Mouse (Mus musculus) cerebellum, adult 2 months (tissue): ENCODE results near the gene Zfp280b. TPM values are rescaled to one million over a fixed set of nuclear protein-coding genes. Genes with fewer than 3 reads are reported as not detected.

Experiments used
- DNase-seq, 2 experiments: peaks; one replicate each; pipeline ENCODE4 v3.0.0; 2021
- H3K27ac ChIP-seq: fragments of 200-500 bp; 2 replicates; pipeline ENCODE4 v1.5.1; 2012; ENCODE audit warnings: low read length, control low read depth, inconsistent platforms; ENCODE audit not compliant: insufficient read depth
- H3K27me3 ChIP-seq: fragments of 200-500 bp; 2 replicates; pipeline ENCODE4 v1.6.1; 2012; ENCODE audit warnings: inconsistent platforms, mild to moderate bottlenecking, low read length, moderate library complexity; ENCODE audit not compliant: control insufficient read depth, insufficient read depth
- H3K4me1 ChIP-seq: fragments of 200-500 bp; 2 replicates; pipeline ENCODE4 v1.6.1; 2011; ENCODE audit warnings: low read length; ENCODE audit not compliant: control insufficient read depth, insufficient read depth
- H3K4me3 ChIP-seq: fragments of 200-500 bp; replicated peaks from 2 replicates; pipeline ENCODE3; 2011; ENCODE audit warnings: mild to moderate bottlenecking, low read depth, low read length, control low read depth; ENCODE audit not compliant: insufficient read depth
- CTCF ChIP-seq: fragments of 200-500 bp; IDR thresholded peaks from 2 replicates; pipeline ENCODE4 v1.5.1; 2011; ENCODE audit warnings: low read depth, mild to moderate bottlenecking, control low read depth, low read length, moderate library complexity, borderline replicate concordance; ENCODE audit not compliant: insufficient read depth
- POLR2A ChIP-seq: fragments of 200-500 bp; IDR thresholded peaks from 2 replicates; pipeline ENCODE4 v1.6.1; 2011; ENCODE audit warnings: low read length, control low read depth, borderline replicate concordance; ENCODE audit not compliant: insufficient read depth
- WGBS: fragments of 180-500 bp; shearing (Covaris S2); methylation state at CpG from one replicate; pipeline ENCODE4 v1.1.7; 2018; 5-methylcytosine and 5-hydroxymethylcytosine counted together
- polyA plus RNA-seq: library from polyadenylated mRNA; depleted of rRNA; stranded (reverse); fragments of >200 nt; gene quantifications from 2 replicates; pipeline ENCODE4 v1.2.3, GENCODE M21; 2012

Gene Zfp280b
- polyA plus RNA-seq, 1 experiment: 18.1 TPM

DNA sequence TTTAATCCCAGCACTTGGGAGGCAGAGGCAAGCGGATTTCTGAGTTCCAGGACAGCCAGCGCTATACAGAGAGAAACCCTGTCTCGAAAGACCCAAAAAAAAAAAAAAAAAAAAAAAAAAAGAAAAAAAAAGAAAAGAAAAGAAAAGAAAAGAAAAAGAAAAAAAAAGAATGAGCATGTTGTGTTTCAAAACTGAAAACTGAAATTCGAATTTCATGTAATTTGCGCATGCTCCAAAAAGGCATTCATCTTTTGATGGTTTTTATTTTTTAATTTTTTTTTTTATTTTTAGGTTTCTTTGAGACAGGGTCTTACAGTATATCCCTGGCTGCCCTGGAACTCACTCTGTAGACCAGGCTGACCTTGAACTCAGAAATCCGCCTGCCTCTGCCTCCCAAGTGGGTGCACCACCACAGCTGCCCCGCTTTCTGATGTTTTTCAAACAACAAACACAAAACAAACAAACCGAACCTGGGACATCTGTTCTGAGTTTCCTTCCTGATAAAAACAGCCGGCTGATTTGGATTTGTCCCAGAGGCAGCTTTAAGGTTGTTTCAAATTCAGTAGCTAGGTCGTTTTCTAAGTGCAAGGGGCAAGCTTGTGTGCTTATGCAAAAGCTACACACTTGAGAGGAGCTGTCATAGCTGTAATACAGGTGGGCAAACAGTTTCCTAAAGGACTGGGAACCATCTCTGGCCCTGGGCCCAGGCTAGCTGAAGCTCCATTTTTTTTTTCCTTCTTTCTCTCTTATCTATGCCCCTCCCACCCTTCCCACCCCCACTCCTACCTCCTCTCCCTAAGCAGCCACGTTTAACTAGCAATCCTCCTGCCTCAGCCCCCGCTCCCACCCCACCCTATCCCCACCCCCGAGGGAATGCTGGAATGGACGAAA lies 694 bp upstream of the Zfp280b start:
- no peak for TF ChIP-seq CTCF
- TF ChIP-seq POLR2A: no peak
- DNase-seq: no peak
- WGBS: 47% methylated on average over 14 of the region's 14 CpGs
- Histone ChIP-seq H3K27me3 (no peaks in the 10 kb centered on the region), H3K27ac (peak overlapping the region; percentile 74; the same call in 1 of the 2 replicates), H3K4me1 (no peaks in the 10 kb centered on the region), H3K4me3 (peak overlapping the region; percentile 63)

DNA sequence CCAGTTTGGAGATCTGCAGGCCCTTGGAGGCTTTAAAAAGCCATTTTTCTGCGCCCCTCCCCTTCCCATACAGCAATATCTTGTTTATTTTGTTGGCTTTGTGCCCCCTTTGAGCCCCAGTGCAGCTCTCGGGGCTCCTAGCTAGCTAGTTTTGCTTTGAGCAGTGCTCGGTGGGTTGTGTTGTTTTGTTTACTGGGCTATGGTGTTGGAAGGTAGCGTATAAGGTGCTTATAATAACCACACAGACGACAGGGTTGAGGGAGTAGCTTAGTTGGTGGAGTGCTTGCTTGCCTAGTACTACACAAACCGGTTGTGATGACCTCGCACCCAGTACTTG lies 637 bp downstream of the Zfp280b start:
- WGBS: 16% methylated on average over 7 of the region's 7 CpGs
- Histone ChIP-seq H3K4me1 (no peaks in the 10 kb centered on the region), H3K27ac (peak overlapping the region; percentile 80; the same call in 1 of the 2 replicates), H3K27me3 (no peaks in the 10 kb centered on the region), H3K4me3 (peak overlapping the region; percentile 63)
- DNase-seq: no peak
- TF ChIP-seq CTCF (no peak), POLR2A (no peak)

GRCm38 (mm10) chr10:76034001-76034600 lies 1.7 kb downstream of the Zfp280b start:
- TF ChIP-seq CTCF (no peak), POLR2A (no peak)
- H3K27me3 ChIP-seq: no peaks in the 10 kb centered on the region
- no peak for DNase-seq
- H3K27ac ChIP-seq: no peak overlapping the region
- no peak overlapping the region for H3K4me3 ChIP-seq
- WGBS: 94% methylated on average over 8 of the region's 8 CpGs
- H3K4me1 ChIP-seq: no peaks in the 10 kb centered on the region

GRCm38 (mm10) chr10:76035277-76035676 lies 2.8 kb downstream of the Zfp280b start:
- no peaks in the 10 kb centered on the region for H3K27me3 ChIP-seq
- H3K27ac ChIP-seq: no peak overlapping the region
- no peak for TF ChIP-seq POLR2A
- TF ChIP-seq CTCF: no peak
- H3K4me3 ChIP-seq: no peak overlapping the region
- no peaks in the 10 kb centered on the region for H3K4me1 ChIP-seq
- DNase-seq: no peak

DNA sequence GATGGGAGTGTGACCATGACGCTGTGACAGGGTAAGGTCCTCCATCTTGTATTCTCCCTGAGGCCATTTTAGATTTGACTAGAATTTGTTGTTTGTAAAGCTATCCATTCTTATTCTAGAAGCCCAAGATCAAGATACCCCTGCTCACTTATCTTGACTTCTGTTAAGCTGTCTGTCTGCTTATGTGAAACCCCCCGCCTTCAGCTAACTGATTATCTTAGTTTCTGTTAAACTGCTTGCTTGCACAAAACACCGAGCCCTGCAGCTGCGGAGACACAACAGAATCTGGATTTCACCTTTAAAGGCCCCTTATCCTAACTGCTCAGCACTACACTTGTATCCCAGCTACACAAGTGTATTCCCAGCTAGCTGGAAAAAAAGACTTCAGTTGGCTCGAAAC lies 4.5 kb downstream of the Zfp280b start:
- no peak for TF ChIP-seq CTCF
- no peak for TF ChIP-seq POLR2A
- Histone ChIP-seq H3K27ac (no peak overlapping the region), H3K4me1 (no peaks in the 10 kb centered on the region), H3K4me3 (no peak overlapping the region), H3K27me3 (no peaks in the 10 kb centered on the region)
- 97% methylated on average over 5 of the region's 5 CpGs for whole genome bisulfite sequencing
- DNase-seq: no peak

- Histone ChIP-seq H3K27ac (no peak overlapping the region), H3K27me3 (no peaks in the 10 kb centered on the region), H3K4me3 (no peak overlapping the region), H3K4me1 (no peaks in the 10 kb centered on the region)
- DNase-seq: no peak
- 62% methylated on average over 5 of the region's 5 CpGs for WGBS
- no peak for TF ChIP-seq POLR2A
- TF ChIP-seq CTCF: no peak
These were observed 12.9 kb downstream of the Zfp280b start for GRCm38 (mm10) chr10:76045343-76045742.

DNA sequence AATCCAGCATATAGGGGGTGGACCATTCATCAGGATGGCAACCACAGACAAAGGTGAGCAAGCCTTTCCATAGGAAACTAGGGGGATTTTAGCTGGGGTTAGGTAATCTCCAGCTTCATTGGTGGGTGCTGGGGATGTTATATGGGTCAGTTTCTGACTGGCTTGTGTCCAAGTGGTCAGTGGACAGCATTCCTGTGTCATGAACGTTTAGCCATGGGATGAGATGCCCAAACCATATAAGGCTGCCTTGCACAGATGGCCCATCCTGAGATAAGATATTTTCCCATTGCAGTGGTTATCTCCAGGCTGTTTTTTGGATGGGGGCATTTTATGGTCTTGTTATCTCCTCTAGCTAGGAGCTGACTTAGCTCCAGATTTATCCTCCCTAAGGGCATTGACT lies 14.3 kb downstream of the Zfp280b start:
- H3K4me3 ChIP-seq: no peak overlapping the region
- TF ChIP-seq CTCF (no peak), POLR2A (no peak)
- no peak for DNase-seq
- H3K27ac ChIP-seq: no peak overlapping the region
- H3K4me1 ChIP-seq: no peaks in the 10 kb centered on the region
- 14% methylated on average over 1 of the region's 1 CpGs for WGBS
- no peaks in the 10 kb centered on the region for H3K27me3 ChIP-seq

- H3K4me1 ChIP-seq: no peaks in the 10 kb centered on the region
- TF ChIP-seq CTCF (no peak), POLR2A (no peak)
- H3K27me3 ChIP-seq: no peaks in the 10 kb centered on the region
- H3K27ac ChIP-seq: no peak overlapping the region
- DNase-seq: no peak
- no peak overlapping the region for H3K4me3 ChIP-seq
- 66% methylated on average over 5 of the region's 5 CpGs for WGBS
These were observed 14.9 kb downstream of the Zfp280b start for GRCm38 (mm10) chr10:76047182-76047869.
